Mouse (Mus musculus): ENCODE results near the gene Gm49320.
A peak's percentile ranks its signal among the peaks of the same experiment; 100 is the strongest.
"Not testable (repeated sequence)": the region's sequence is repeated elsewhere in the genome, so short reads cannot be mapped to it uniquely, and the experiment has no call there.

Gene Gm49320

GRCm38 (mm10) chr8:4252116-4252760, 13.6 kb downstream of the Gm49320 start:
- H3K36me3 ChIP-seq (ENCODE audit: insufficient read depth, low read length) = peaks cover 40% of the 10 kb centered on the region
- peak overlapping the region; percentile 86 for H3K4me3 ChIP-seq (replicated peaks; ENCODE audit: low read length)
- H3K4me1 ChIP-seq (replicated peaks; ENCODE audit: low read depth, low read length) = peaks cover 70% of the 10 kb centered on the region
- peaks cover 13% of the 10 kb centered on the region for H3K27me3 ChIP-seq (ENCODE audit: insufficient read depth, low read length)
- no peak for TF ChIP-seq CTCF (conservative IDR thresholded peaks at IDR 0.05; ENCODE audit: low read length)
- H3K9me3 ChIP-seq (ENCODE audit: low read length) = no peaks in the 10 kb centered on the region

GRCm38 (mm10) chr8:4252934-4253841, 14.5 kb downstream of the Gm49320 start, which contains the start of gene Snapc2:
TSS of gene Snapc2 (plus strand) at chr8:4253080.
- no peaks in the 10 kb centered on the region for H3K9me3 ChIP-seq (ENCODE audit: low read length)
- H3K4me1 ChIP-seq (replicated peaks; ENCODE audit: low read depth, low read length) = peaks cover 70% of the 10 kb centered on the region
- no peak for TF ChIP-seq CTCF (conservative IDR thresholded peaks at IDR 0.05; ENCODE audit: low read length)
- peaks cover 45% of the 10 kb centered on the region for H3K36me3 ChIP-seq (ENCODE audit: insufficient read depth, low read length)
- peak within 1 kb of the TSS; percentile 86 for H3K4me3 ChIP-seq (replicated peaks; ENCODE audit: low read length)
- peaks cover 13% of the 10 kb centered on the region for H3K27me3 ChIP-seq (ENCODE audit: insufficient read depth, low read length)

GRCm38 (mm10) chr8:4254001-4254400, 15.3 kb downstream of the Gm49320 start:
- Histone ChIP-seq H3K4me3 (replicated peaks; ENCODE audit: low read length) (peak overlapping the region; percentile 86), H3K4me1 (replicated peaks; ENCODE audit: low read depth, low read length) (peaks cover 62% of the 10 kb centered on the region), H3K36me3 (ENCODE audit: insufficient read depth, low read length) (peaks cover 38% of the 10 kb centered on the region), H3K9me3 (ENCODE audit: low read length) (no peaks in the 10 kb centered on the region), H3K27me3 (ENCODE audit: insufficient read depth, low read length) (peaks cover 10% of the 10 kb centered on the region)
- TF ChIP-seq CTCF (conservative IDR thresholded peaks at IDR 0.05; ENCODE audit: low read length) (no peak), NANOG (IDR thresholded peaks at IDR 0.05; ENCODE audit: borderline replicate concordance, low read length) (no peak)

DNA sequence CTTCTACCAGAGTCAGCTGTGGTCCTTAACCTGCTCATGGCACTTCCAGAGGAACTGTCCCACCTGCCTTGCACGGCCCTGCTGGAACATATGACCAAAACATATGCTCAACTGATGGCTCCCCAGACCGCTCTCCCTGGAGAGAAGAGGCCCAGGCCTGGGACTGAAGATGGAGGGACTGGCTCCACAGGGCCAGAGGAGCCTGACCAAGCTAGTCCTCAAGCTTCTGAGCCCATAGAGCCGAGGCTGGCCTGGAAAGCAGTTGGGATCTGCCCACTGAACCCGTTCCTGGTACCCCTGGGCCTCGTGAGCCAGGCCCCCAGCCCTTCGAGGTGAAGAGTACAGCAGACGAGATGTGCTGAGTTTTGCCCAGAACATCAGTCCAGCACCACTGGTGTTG, 16.8 kb downstream of the Gm49320 start:
- peaks cover 60% of the 10 kb centered on the region for H3K4me1 ChIP-seq (replicated peaks; ENCODE audit: low read depth, low read length)
- peaks cover 51% of the 10 kb centered on the region for H3K36me3 ChIP-seq (ENCODE audit: insufficient read depth, low read length)
- not testable (repeated sequence) for H3K4me3 ChIP-seq (replicated peaks; ENCODE audit: low read length); H3K27me3 ChIP-seq (ENCODE audit: insufficient read depth, low read length); H3K9me3 ChIP-seq (ENCODE audit: low read length)

GRCm38 (mm10) chr8:4256911-4257310, 18.2 kb downstream of the Gm49320 start:
- Histone ChIP-seq H3K4me1 (replicated peaks; ENCODE audit: low read depth, low read length) (peaks cover 50% of the 10 kb centered on the region), H3K4me3 (replicated peaks; ENCODE audit: low read length) (no peak overlapping the region), H3K9me3 (ENCODE audit: low read length) (no peaks in the 10 kb centered on the region), H3K36me3 (ENCODE audit: insufficient read depth, low read length) (peaks cover 65% of the 10 kb centered on the region), H3K27me3 (ENCODE audit: insufficient read depth, low read length) (no peaks in the 10 kb centered on the region)
- TF ChIP-seq NANOG (IDR thresholded peaks at IDR 0.05; ENCODE audit: borderline replicate concordance, low read length) = no peak
- TF ChIP-seq CTCF (conservative IDR thresholded peaks at IDR 0.05; ENCODE audit: low read length) = no peak
- no peak for TF ChIP-seq POU5F1 (IDR thresholded peaks at IDR 0.05; ENCODE audit: borderline replicate concordance, low read length)

- TF ChIP-seq CTCF (conservative IDR thresholded peaks at IDR 0.05; ENCODE audit: low read length) = no peak
- TF ChIP-seq POU5F1 (IDR thresholded peaks at IDR 0.05; ENCODE audit: borderline replicate concordance, low read length) = no peak
- no peak for TF ChIP-seq NANOG (IDR thresholded peaks at IDR 0.05; ENCODE audit: borderline replicate concordance, low read length)
Observed at GRCm38 (mm10) chr8:4257350-4257749, 18.7 kb downstream of the Gm49320 start.

GRCm38 (mm10) chr8:4258233-4258632, 19.6 kb downstream of the Gm49320 start:
- no peaks in the 10 kb centered on the region for H3K27me3 ChIP-seq (ENCODE audit: insufficient read depth, low read length)
- H3K36me3 ChIP-seq (ENCODE audit: insufficient read depth, low read length) = peaks cover 78% of the 10 kb centered on the region
- H3K4me3 ChIP-seq (replicated peaks; ENCODE audit: low read length) = peak overlapping the region; percentile 84
- peaks cover 41% of the 10 kb centered on the region for H3K4me1 ChIP-seq (replicated peaks; ENCODE audit: low read depth, low read length)
- no peaks in the 10 kb centered on the region for H3K9me3 ChIP-seq (ENCODE audit: low read length)
- peak; percentile 87 for TF ChIP-seq CTCF (conservative IDR thresholded peaks at IDR 0.05; ENCODE audit: low read length)
- no peak for TF ChIP-seq NANOG (IDR thresholded peaks at IDR 0.05; ENCODE audit: borderline replicate concordance, low read length)

More at GRCm38 (mm10) chr8:4257350-4257749, 18.7 kb downstream of the Gm49320 start:
- H3K27me3 ChIP-seq (ENCODE audit: insufficient read depth, low read length) = no peaks in the 10 kb centered on the region
- H3K9me3 ChIP-seq (ENCODE audit: low read length) = no peaks in the 10 kb centered on the region
- no peak overlapping the region for H3K4me3 ChIP-seq (replicated peaks; ENCODE audit: low read length)
- peaks cover 45% of the 10 kb centered on the region for H3K4me1 ChIP-seq (replicated peaks; ENCODE audit: low read depth, low read length)
- H3K36me3 ChIP-seq (ENCODE audit: insufficient read depth, low read length) = peaks cover 69% of the 10 kb centered on the region

- Histone ChIP-seq H3K4me1 (replicated peaks; ENCODE audit: low read depth, low read length) (peaks cover 38% of the 10 kb centered on the region), H3K36me3 (ENCODE audit: insufficient read depth, low read length) (peaks cover 83% of the 10 kb centered on the region), H3K4me3 (replicated peaks; ENCODE audit: low read length) (peak overlapping the region; percentile 84), H3K27me3 (ENCODE audit: insufficient read depth, low read length) (no peaks in the 10 kb centered on the region), H3K9me3 (ENCODE audit: low read length) (no peaks in the 10 kb centered on the region)
- no peak for TF ChIP-seq POU5F1 (IDR thresholded peaks at IDR 0.05; ENCODE audit: borderline replicate concordance, low read length)
- TF ChIP-seq NANOG (IDR thresholded peaks at IDR 0.05; ENCODE audit: borderline replicate concordance, low read length) = no peak
Observed at GRCm38 (mm10) chr8:4258678-4259077, 20.0 kb downstream of the Gm49320 start.

All from E14TG2a.4 (cell line).